Mouse (Mus musculus): Measurements from ENCODE around the gene Pde8a.

The Pde8a gene

GRCm38 (mm10) chr7:81337785-81338521, 124.6 kb downstream of the Pde8a start:
- no peak for DNase-seq (ENCODE audit: low spot score)

- DNase-seq (ENCODE audit: low spot score): no peak
These were observed 125.1 kb downstream of the Pde8a start for GRCm38 (mm10) chr7:81338522-81338873.

- no peak for DNase-seq (ENCODE audit: low spot score)
These were observed 126.4 kb downstream of the Pde8a start for GRCm38 (mm10) chr7:81339783-81340182.

- no peak for DNase-seq (ENCODE audit: low spot score)
These were observed 128.2 kb downstream of the Pde8a start for GRCm38 (mm10) chr7:81341563-81341962.

GRCm38 (mm10) chr7:81342356-81343094, 129.1 kb downstream of the Pde8a start:
- no peak for DNase-seq (ENCODE audit: low spot score)

- DNase-seq (ENCODE audit: low spot score): no peak
These were observed 129.9 kb downstream of the Pde8a start for GRCm38 (mm10) chr7:81343316-81343715.

- no peak for DNase-seq (ENCODE audit: low spot score)
These were observed 130.4 kb downstream of the Pde8a start for GRCm38 (mm10) chr7:81343831-81344230.

GRCm38 (mm10) chr7:81344544-81345446, 131.4 kb downstream of the Pde8a start, which contains the start of gene Rps17:
Gene Rps17 (minus strand): TSS chr7:81345254.
- DNase-seq (ENCODE audit: low spot score): peak; percentile 98

- DNase-seq (ENCODE audit: low spot score): no peak
These were observed 132.2 kb downstream of the Pde8a start for GRCm38 (mm10) chr7:81345447-81346170.

GRCm38 (mm10) chr7:81348206-81348605, 134.8 kb downstream of the Pde8a start:
- DNase-seq (ENCODE audit: low spot score): no peak

GRCm38 (mm10) chr7:81351826-81352225, 138.4 kb downstream of the Pde8a start:
- DNase-seq (ENCODE audit: low spot score): no peak

GRCm38 (mm10) chr7:81355746-81356145, 142.3 kb downstream of the Pde8a start:
- DNase-seq (ENCODE audit: low spot score): no peak

GRCm38 (mm10) chr7:81356360-81356759, 143.0 kb downstream of the Pde8a start:
- DNase-seq (ENCODE audit: low spot score): no peak

- no peak for DNase-seq (ENCODE audit: low spot score)
These were observed 143.6 kb downstream of the Pde8a start for GRCm38 (mm10) chr7:81356975-81357374.

- DNase-seq (ENCODE audit: low spot score): no peak
These were observed 154.6 kb downstream of the Pde8a start for GRCm38 (mm10) chr7:81367946-81368345.

GRCm38 (mm10) chr7:81369724-81370123, 156.3 kb downstream of the Pde8a start:
- DNase-seq (ENCODE audit: low spot score): no peak

- no peak for DNase-seq (ENCODE audit: low spot score)
These were observed 158.4 kb downstream of the Pde8a start for GRCm38 (mm10) chr7:81371811-81372210.

GRCm38 (mm10) chr7:81372337-81372920, 159.0 kb downstream of the Pde8a start:
- no peak for DNase-seq (ENCODE audit: low spot score)

GRCm38 (mm10) chr7:81379363-81379762, 166.0 kb downstream of the Pde8a start:
- DNase-seq (ENCODE audit: low spot score): no peak
